Mouse (Mus musculus) neutrophil, adult 65 days (primary cell): ENCODE measurements around the gene Atg2b. TPM values are rescaled to one million over a fixed set of nuclear protein-coding genes. Genes with fewer than 3 reads are reported as not detected.

Experiments used
- total RNA-seq: library from RNA; stranded (reverse); gene quantifications from 2 replicates; pipeline ENCODE4 v1.2.4, GENCODE M21; 2023

The Atg2b gene
- 16.8 and 20.2 TPM in 2 replicates for total RNA-seq

GRCm38 (mm10) chr12:105685001-105685691, at the start of gene Atg2b:
TSS of gene Atg2b (minus strand) at chr12:105685211.

GRCm38 (mm10) chr12:105705799-105706487, 20.9 kb upstream of the Atg2b start, which contains the start of gene Ak7:
TSS of gene Ak7 (plus strand) at chr12:105705976.

GRCm38 (mm10) chr12:105683933-105684901, 794 bp downstream of the Atg2b start, which contains the start of gene Gskip:
TSS of gene Gskip (plus strand) at chr12:105684829.

GRCm38 (mm10) chr12:105602581-105603210, 82.3 kb downstream of the Atg2b start, which contains the start of gene Bdkrb1:
TSS of gene Bdkrb1 (plus strand) at chr12:105603085.

Other genes with a start within 250 kb of the Atg2b start
- not detected in 2 replicates for gene D430019H16Rik, start 231.4 kb downstream of the Atg2b start, total RNA-seq
- not detected in 2 replicates for gene Bdkrb2, start 122.0 kb downstream of the Atg2b start, total RNA-seq
- gene Bdkrb1, start 82.1 kb downstream of the Atg2b start, total RNA-seq: not detected in 2 replicates
- gene Gskip, start 382 bp downstream of the Atg2b start, total RNA-seq: 10.3 and 10.7 TPM in 2 replicates
- gene Ak7, start 20.8 kb upstream of the Atg2b start, total RNA-seq: not detected in 2 replicates
- 103 and 106 TPM in 2 replicates for gene Papola, start 99.5 kb upstream of the Atg2b start, total RNA-seq